Mouse (Mus musculus) kidney, postnatal 4 days (tissue): ENCODE measurements around the gene Gpkow.
A peak's percentile ranks its signal among the peaks of the same experiment; 100 is the strongest.

Experiments
- DNase-seq, 2 experiments: peaks; one replicate each; pipeline ENCODE4 v3.0.0; 2021; ENCODE audit warnings: mixed read lengths in 2 of 2

Gene Gpkow

GRCm38 (mm10) chrX:7750432-7751116 is 53.6 kb downstream of the Gpkow start, which contains the start of gene Ccdc120:
Gene Ccdc120, minus strand, starts transcription at chrX:7750905.
- peak; percentile 84 to 89 for DNase-seq

- DNase-seq, result peak in 1 of 2 experiments; percentile 40
Measured at GRCm38 (mm10) chrX:7753627-7754026, 56.7 kb downstream of the Gpkow start.
